Mouse (Mus musculus): ENCODE results near the gene Zfr2. TPM values are rescaled to one million over a fixed set of nuclear protein-coding genes. Genes with fewer than 3 reads are reported as not detected.

The Zfr2 gene
- polyA plus RNA-seq, 1 experiment, result 0.19 TPM

DNA sequence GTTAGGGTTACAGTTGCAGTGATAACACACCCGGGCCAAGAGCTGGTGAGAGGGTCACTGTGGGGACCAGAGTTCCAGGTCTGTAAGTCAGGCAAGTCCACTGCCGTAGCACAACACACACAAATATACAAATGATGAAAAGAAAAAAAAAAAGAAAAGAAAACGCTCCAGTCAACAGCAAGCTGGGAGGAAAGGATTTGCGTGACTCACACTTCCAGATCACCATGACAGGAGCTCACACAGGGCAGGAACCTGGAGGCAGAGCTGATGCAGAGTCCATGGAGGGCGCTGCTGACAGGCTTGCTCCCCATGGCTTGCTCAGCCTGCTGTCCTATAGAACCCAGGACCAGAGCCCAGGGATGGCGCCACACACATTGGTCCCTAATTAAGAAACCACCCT is 1.3 kb downstream of the Zfr2 start:
- no peaks in the 10 kb centered on the region for H3K36me3 ChIP-seq (ENCODE audit: control insufficient read depth, insufficient read depth)
- TF ChIP-seq MYOG (IDR thresholded peaks at IDR 0.05; ENCODE audit: control insufficient read depth, extremely low read depth, insufficient read length) (no peak), USF1 (IDR thresholded peaks at IDR 0.05; ENCODE audit: low read depth) (no peak), MYOD1 (IDR thresholded peaks at IDR 0.05; ENCODE audit: control insufficient read depth, insufficient read length, low read depth) (no peak), MAX (IDR thresholded peaks at IDR 0.05) (no peak), CTCF (IDR thresholded peaks at IDR 0.05; ENCODE audit: control insufficient read depth, insufficient read depth, insufficient read length) (no peak), FOSL1 (IDR thresholded peaks at IDR 0.05; ENCODE audit: insufficient read depth, low read length, poor library complexity, severe bottlenecking) (no peak), CEBPB (IDR thresholded peaks at IDR 0.05; ENCODE audit: low read depth) (no peak)
- no peak overlapping the region for H3K4me3 ChIP-seq (ENCODE audit: insufficient read depth, poor library complexity, severe bottlenecking)
- H3K79me2 ChIP-seq (ENCODE audit: control insufficient read depth, insufficient read depth), result no peaks in the 10 kb centered on the region
- no peaks in the 10 kb centered on the region for H3K79me3 ChIP-seq (ENCODE audit: low read depth)
- H3ac ChIP-seq (ENCODE audit: control insufficient read depth, insufficient read length, low read depth), result no peak overlapping the region
- no peaks in the 10 kb centered on the region for H3K27me3 ChIP-seq (ENCODE audit: control insufficient read depth, insufficient read depth, insufficient read length)

DNA sequence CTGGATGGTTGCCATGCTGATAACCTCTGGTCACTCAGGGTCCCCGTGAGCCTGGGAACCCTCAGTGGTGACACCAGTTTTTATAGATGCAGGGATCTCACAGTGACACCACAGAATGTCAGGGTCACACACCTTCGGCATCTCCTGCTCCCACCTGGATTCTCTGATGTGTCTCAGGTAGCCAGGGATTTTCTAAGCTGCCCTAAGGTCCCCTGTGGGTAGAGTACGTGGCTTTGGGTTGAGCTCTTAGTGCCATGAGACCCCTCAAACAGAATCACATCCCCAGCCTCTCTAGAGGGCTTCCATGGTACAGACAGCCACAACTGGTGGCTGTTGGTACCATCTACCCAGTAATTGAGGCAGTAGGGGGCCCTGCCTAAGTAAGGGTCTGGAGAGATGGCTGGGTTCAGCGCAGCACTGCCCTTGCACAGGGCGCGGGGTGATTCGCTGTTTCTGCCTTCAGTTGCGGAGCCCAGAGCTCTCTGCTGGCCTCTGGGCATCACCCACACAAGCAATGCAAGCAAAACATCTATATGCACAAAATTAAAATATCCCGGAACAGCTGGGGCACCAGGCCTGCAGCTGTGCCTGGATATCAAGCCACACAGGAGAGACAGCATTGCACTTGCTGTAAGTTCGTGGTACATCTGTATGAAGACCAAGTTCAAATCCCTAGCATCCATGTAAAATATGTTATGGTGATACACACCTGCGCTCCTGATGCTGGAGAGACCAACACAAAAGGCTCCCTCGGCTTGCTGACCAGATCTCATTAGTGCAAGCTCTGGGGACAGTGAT is 3.7 kb downstream of the Zfr2 start:
- Histone ChIP-seq H3ac (ENCODE audit: control insufficient read depth, insufficient read length, low read depth) (no peak overlapping the region), H3K36me3 (ENCODE audit: control insufficient read depth, insufficient read depth) (no peaks in the 10 kb centered on the region), H3K27me3 (ENCODE audit: control insufficient read depth, insufficient read depth, insufficient read length) (peaks cover 2% of the 10 kb centered on the region), H3K4me3 (ENCODE audit: insufficient read depth, poor library complexity, severe bottlenecking) (no peak overlapping the region), H3K79me3 (ENCODE audit: low read depth) (no peaks in the 10 kb centered on the region), H3K79me2 (ENCODE audit: control insufficient read depth, insufficient read depth) (no peaks in the 10 kb centered on the region)
- no peak for TF ChIP-seq CTCF (IDR thresholded peaks at IDR 0.05; ENCODE audit: control insufficient read depth, insufficient read depth, insufficient read length)
- no peak for TF ChIP-seq CEBPB (IDR thresholded peaks at IDR 0.05; ENCODE audit: low read depth)
- no peak for TF ChIP-seq MYOG (IDR thresholded peaks at IDR 0.05; ENCODE audit: control insufficient read depth, extremely low read depth, insufficient read length)

DNA sequence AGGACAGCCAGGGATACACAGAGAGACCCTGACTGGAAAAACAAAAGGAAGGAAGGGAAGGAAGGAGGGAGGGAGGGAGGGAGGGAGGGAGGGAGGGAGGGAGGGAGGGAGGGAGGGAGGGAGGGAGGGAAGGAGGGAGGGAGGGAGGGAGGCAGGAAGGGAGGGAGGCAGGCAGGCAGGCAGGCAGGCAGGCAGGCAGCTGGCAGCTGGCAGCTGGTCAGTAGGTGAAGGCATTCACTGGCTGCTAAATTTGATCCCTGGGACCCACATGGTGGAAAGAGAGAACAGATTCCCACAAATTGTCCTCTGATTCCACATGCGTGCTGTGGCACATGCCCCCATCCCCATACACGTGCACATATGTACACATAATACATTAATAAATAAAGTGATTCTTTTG is 5.7 kb downstream of the Zfr2 start:
- H3ac ChIP-seq (ENCODE audit: control insufficient read depth, insufficient read length, low read depth), result no peak overlapping the region
- no peak overlapping the region for H3K4me3 ChIP-seq (ENCODE audit: insufficient read depth, poor library complexity, severe bottlenecking)
- H3K27me3 ChIP-seq (ENCODE audit: control insufficient read depth, insufficient read depth, insufficient read length), result peaks cover 20% of the 10 kb centered on the region
- no peak for TF ChIP-seq CTCF (IDR thresholded peaks at IDR 0.05; ENCODE audit: control insufficient read depth, insufficient read depth, insufficient read length)
- no peak for TF ChIP-seq CEBPB (IDR thresholded peaks at IDR 0.05; ENCODE audit: low read depth)
- TF ChIP-seq FOSL1 (IDR thresholded peaks at IDR 0.05; ENCODE audit: insufficient read depth, low read length, poor library complexity, severe bottlenecking), result no peak
- no peak for TF ChIP-seq MYOD1 (IDR thresholded peaks at IDR 0.05; ENCODE audit: control insufficient read depth, insufficient read length, low read depth)
- no peak for TF ChIP-seq MAX (IDR thresholded peaks at IDR 0.05)
- TF ChIP-seq USF1 (IDR thresholded peaks at IDR 0.05; ENCODE audit: low read depth), result no peak
- TF ChIP-seq MYOG (IDR thresholded peaks at IDR 0.05; ENCODE audit: control insufficient read depth, extremely low read depth, insufficient read length), result no peak
- H3K79me2 ChIP-seq (ENCODE audit: control insufficient read depth, insufficient read depth), result no peaks in the 10 kb centered on the region
- H3K36me3 ChIP-seq (ENCODE audit: control insufficient read depth, insufficient read depth), result no peaks in the 10 kb centered on the region
- no peaks in the 10 kb centered on the region for H3K79me3 ChIP-seq (ENCODE audit: low read depth)

DNA sequence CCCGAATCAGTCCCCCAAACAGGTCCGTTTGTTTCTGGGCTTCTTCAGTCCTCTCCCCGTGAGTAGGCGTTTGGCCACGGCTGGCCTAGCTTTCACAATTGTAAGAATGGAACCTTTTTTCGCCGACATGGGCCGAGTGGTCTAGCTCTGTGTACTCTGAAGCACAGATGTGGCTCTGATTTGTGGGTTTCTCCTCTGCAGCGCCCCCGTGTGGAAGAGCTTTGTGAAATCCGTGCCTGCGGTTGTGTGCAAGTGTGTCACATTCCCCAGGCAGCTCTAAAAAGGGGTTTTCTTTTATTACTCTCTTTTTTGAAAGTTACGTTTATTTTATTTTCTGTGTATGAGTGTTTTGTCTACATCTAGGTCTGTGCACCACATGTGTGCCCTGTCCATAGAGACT is 7.9 kb downstream of the Zfr2 start:
- Histone ChIP-seq H3K36me3 (ENCODE audit: control insufficient read depth, insufficient read depth) (no peaks in the 10 kb centered on the region), H3K79me3 (ENCODE audit: low read depth) (no peaks in the 10 kb centered on the region), H3K4me3 (ENCODE audit: insufficient read depth, poor library complexity, severe bottlenecking) (no peak overlapping the region), H3K27me3 (ENCODE audit: control insufficient read depth, insufficient read depth, insufficient read length) (peaks cover 28% of the 10 kb centered on the region), H3K79me2 (ENCODE audit: control insufficient read depth, insufficient read depth) (no peaks in the 10 kb centered on the region), H3ac (ENCODE audit: control insufficient read depth, insufficient read length, low read depth) (no peak overlapping the region)
- TF ChIP-seq CTCF (IDR thresholded peaks at IDR 0.05; ENCODE audit: control insufficient read depth, insufficient read depth, insufficient read length), result peak; percentile 54
- no peak for TF ChIP-seq CEBPB (IDR thresholded peaks at IDR 0.05; ENCODE audit: low read depth)

DNA sequence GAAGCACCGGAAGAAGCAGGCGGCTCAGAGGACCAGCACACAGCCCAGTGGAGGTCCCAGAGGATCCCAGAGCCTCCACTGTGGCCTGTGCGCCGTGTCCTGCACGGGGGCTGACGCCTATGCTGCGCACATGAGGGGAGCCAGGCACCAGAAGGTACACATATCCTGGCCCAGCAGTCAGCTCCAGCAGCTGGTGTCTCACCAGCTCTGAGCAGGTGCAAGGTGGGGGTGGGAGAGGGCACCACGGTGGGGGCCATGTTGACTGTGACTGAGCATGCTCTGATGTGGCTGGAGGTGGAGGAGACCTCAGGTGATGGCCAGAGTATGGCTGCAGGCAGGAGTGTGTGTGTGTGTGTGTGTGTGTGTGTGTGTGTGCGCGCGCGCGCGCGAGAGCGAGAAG is 9.1 kb downstream of the Zfr2 start:
- Histone ChIP-seq H3K4me3 (ENCODE audit: insufficient read depth, poor library complexity, severe bottlenecking) (no peak overlapping the region), H3K36me3 (ENCODE audit: control insufficient read depth, insufficient read depth) (no peaks in the 10 kb centered on the region), H3K79me2 (ENCODE audit: control insufficient read depth, insufficient read depth) (no peaks in the 10 kb centered on the region), H3ac (ENCODE audit: control insufficient read depth, insufficient read length, low read depth) (no peak overlapping the region), H3K27me3 (ENCODE audit: control insufficient read depth, insufficient read depth, insufficient read length) (peaks cover 31% of the 10 kb centered on the region), H3K79me3 (ENCODE audit: low read depth) (no peaks in the 10 kb centered on the region)
- TF ChIP-seq USF1 (IDR thresholded peaks at IDR 0.05; ENCODE audit: low read depth) (no peak), CEBPB (IDR thresholded peaks at IDR 0.05; ENCODE audit: low read depth) (no peak), CTCF (IDR thresholded peaks at IDR 0.05; ENCODE audit: control insufficient read depth, insufficient read depth, insufficient read length) (no peak), FOSL1 (IDR thresholded peaks at IDR 0.05; ENCODE audit: insufficient read depth, low read length, poor library complexity, severe bottlenecking) (no peak), MYOD1 (IDR thresholded peaks at IDR 0.05; ENCODE audit: control insufficient read depth, insufficient read length, low read depth) (no peak)

DNA sequence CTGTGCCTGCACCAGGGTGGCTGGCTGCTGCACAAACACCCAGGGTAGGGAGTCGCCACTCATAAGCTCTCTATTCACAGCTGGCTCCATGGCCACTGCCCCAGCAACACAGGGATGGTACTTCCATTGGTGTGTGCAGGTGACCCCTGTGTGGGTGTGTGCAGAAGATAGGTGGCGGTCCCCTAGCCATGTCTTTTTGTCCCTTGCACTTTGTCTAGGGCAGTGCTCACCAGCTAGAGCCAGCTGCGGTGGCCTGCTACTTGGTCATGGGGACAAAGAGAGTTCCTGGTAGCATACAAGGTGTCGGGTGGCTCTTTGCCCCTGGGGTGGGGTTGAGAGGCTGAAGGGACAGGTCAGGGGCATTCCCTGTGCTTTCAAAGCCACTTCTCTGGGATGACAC is 11.2 kb downstream of the Zfr2 start:
- Histone ChIP-seq H3ac (ENCODE audit: control insufficient read depth, insufficient read length, low read depth) (no peak overlapping the region), H3K27me3 (ENCODE audit: control insufficient read depth, insufficient read depth, insufficient read length) (peaks cover 31% of the 10 kb centered on the region), H3K79me3 (ENCODE audit: low read depth) (no peaks in the 10 kb centered on the region), H3K4me3 (ENCODE audit: insufficient read depth, poor library complexity, severe bottlenecking) (no peak overlapping the region), H3K79me2 (ENCODE audit: control insufficient read depth, insufficient read depth) (no peaks in the 10 kb centered on the region), H3K36me3 (ENCODE audit: control insufficient read depth, insufficient read depth) (no peaks in the 10 kb centered on the region)
- TF ChIP-seq CEBPB (IDR thresholded peaks at IDR 0.05; ENCODE audit: low read depth), result no peak
- no peak for TF ChIP-seq MAX (IDR thresholded peaks at IDR 0.05)
- no peak for TF ChIP-seq FOSL1 (IDR thresholded peaks at IDR 0.05; ENCODE audit: insufficient read depth, low read length, poor library complexity, severe bottlenecking)
- TF ChIP-seq MYOG (IDR thresholded peaks at IDR 0.05; ENCODE audit: control insufficient read depth, extremely low read depth, insufficient read length), result no peak
- no peak for TF ChIP-seq CTCF (IDR thresholded peaks at IDR 0.05; ENCODE audit: control insufficient read depth, insufficient read depth, insufficient read length)
- TF ChIP-seq MYOD1 (IDR thresholded peaks at IDR 0.05; ENCODE audit: control insufficient read depth, insufficient read length, low read depth), result no peak
- TF ChIP-seq USF1 (IDR thresholded peaks at IDR 0.05; ENCODE audit: low read depth), result no peak
